ENCODE assay signal across 23 mouse cellular contexts in genomic region chr1:43837236-43837635, GRCm38 (mm10). TPM values are rescaled to one million over a fixed set of nuclear protein-coding genes. Genes with fewer than 3 reads are reported as not detected.
DNase-seq lines count a peak whose midpoint lies in the region; ATAC-seq lines count a peak whose summit lies in the region.
"Had no signal": no experiment of that assay in that cellular context is flagged by ENCODE, and none has a peak within 500 bp of the region (broad histone marks: within the 10 kb centered on the region; RNA-seq: fewer than 3 reads in every experiment).

No protein-coding gene starts in this region.

- H3K36me3 ChIP-seq in kidney, embryonic 16.5 days (ENCODE audit: insufficient read depth, low read length), result no peaks in the 10 kb centered on the region
- H3K36me3 ChIP-seq: embryonic facial prominence, embryonic 10.5 days; embryonic facial prominence, embryonic 12.5 days; forebrain, embryonic 15.5 days; G1E had no signal

- no peak for ATAC-seq in kidney, embryonic 16.5 days (ENCODE audit: low FRiP score, low TSS enrichment)
- ATAC-seq: CD4-positive, CD25-positive, alpha-beta regulatory T cell, adult 4 months; forebrain, embryonic 13.5 days; forebrain, embryonic 15.5 days; forebrain, postnatal 0 days had no signal

- H3K4me2 ChIP-seq in kidney, embryonic 16.5 days (replicated peaks; ENCODE audit: low read depth, low read length), result no peak overlapping the region
- H3K4me2 ChIP-seq: embryonic facial prominence, embryonic 12.5 days; forebrain, embryonic 13.5 days; forebrain, embryonic 15.5 days had no signal

- H3K27ac ChIP-seq in kidney, embryonic 16.5 days (ENCODE audit: low read length), result no peak overlapping the region
- H3K27ac ChIP-seq: embryonic facial prominence, embryonic 10.5 days; embryonic facial prominence, embryonic 12.5 days; forebrain, embryonic 13.5 days; forebrain, embryonic 15.5 days had no signal

- no peaks in the 10 kb centered on the region for H3K4me1 ChIP-seq in kidney, embryonic 16.5 days (ENCODE audit: insufficient read depth, low read length)
- H3K4me1 ChIP-seq: embryonic facial prominence, embryonic 10.5 days; embryonic facial prominence, embryonic 12.5 days; forebrain, embryonic 13.5 days; forebrain, embryonic 15.5 days had no signal

- WGBS in kidney, embryonic 16.5 days, result 86% methylated on average over 1 of the region's 1 CpGs

- peak; percentile 37 for DNase-seq in kidney, adult 11 months
- no peak for DNase-seq in kidney, postnatal 14 days
- peak; percentile 48 to 61 for DNase-seq in kidney, adult 8-10 months
- DNase-seq in kidney, postnatal 36 days, result peak; percentile 43 to 46
- DNase-seq in kidney, postnatal 4 days, result no peak
- DNase-seq: adrenal gland, adult 2 months; adrenal gland, postnatal 10 days; adrenal gland, postnatal 25 days; B cell, adult 2 months; cerebellum, adult 11 months; cerebellum, adult 18-20 months; cerebellum, adult 8-10 months; cerebellum, postnatal 10 days; cerebellum, postnatal 25 days; forebrain, postnatal 0 days had no signal

- no peak overlapping the region for H3K9ac ChIP-seq in kidney, embryonic 16.5 days (replicated peaks; ENCODE audit: low read length)
- H3K9ac ChIP-seq: embryonic facial prominence, embryonic 12.5 days; forebrain, embryonic 13.5 days; forebrain, embryonic 15.5 days; forebrain, postnatal 0 days had no signal

- no peak overlapping the region for H3K4me3 ChIP-seq in kidney, embryonic 16.5 days (ENCODE audit: low read length)
- H3K4me3 ChIP-seq: embryonic facial prominence, embryonic 10.5 days; embryonic facial prominence, embryonic 12.5 days; forebrain, embryonic 13.5 days; forebrain, embryonic 15.5 days had no signal

- no peaks in the 10 kb centered on the region for H3K27me3 ChIP-seq in kidney, embryonic 16.5 days (ENCODE audit: insufficient read depth, low read length)
- H3K27me3 ChIP-seq: CH12.LX; embryonic facial prominence, embryonic 12.5 days; forebrain, embryonic 13.5 days; forebrain, embryonic 15.5 days had no signal

- no peaks in the 10 kb centered on the region for H3K9me3 ChIP-seq in kidney, embryonic 16.5 days (ENCODE audit: low read length)
- H3K9me3 ChIP-seq: embryonic facial prominence, embryonic 10.5 days; embryonic facial prominence, embryonic 12.5 days; forebrain, embryonic 13.5 days; forebrain, embryonic 15.5 days; G1E had no signal

RNA-seq across cellular contexts. Expression of gene Uxs1, which starts 9.6 kb away (rescaled TPM):
- 26.0 and 26.6 TPM in 2 replicates for polyA plus RNA-seq in kidney, embryonic 16.5 days (2015; fragmentation: Nextera tagmentation; extraction: Ambion mirVana)

Comparison
In these comparisons a context has a peak if more than half of its experiments do, and no peak if none do; other contexts are left out.
1. DNase-seq: peak in kidney, adult 11 months (single experiment), kidney, adult 8-10 months (2 of 2) and kidney, postnatal 36 days (2 of 2); none in kidney, postnatal 14 days (single experiment) and kidney, postnatal 4 days (0 of 2).